In the genomic region with DNA sequence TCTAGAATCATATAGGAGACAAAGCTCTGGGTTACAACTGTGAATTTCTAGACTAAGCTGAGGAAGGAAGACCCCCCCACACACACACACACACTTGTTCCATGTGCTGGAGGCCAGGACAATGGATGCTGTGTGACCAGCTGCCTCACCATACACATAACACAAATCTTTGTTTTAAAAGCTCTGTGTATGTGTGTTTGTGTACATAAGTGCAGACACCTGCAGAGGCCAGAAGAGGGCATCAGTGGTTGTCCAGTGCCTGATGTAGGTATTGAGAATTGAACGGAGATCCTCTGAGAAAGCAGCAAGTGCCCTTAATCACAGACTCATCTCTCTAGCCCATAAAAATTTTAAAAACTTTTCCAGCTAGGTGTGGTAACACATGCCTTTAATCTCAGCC, we compare ENCODE assay signal across 14 mouse cellular contexts. TPM values are rescaled to one million over a fixed set of nuclear protein-coding genes. Genes with fewer than 3 reads are reported as not detected.
A peak's percentile ranks its signal among the peaks of the same experiment; 100 is the strongest.
DNase-seq lines count a peak whose midpoint lies in the region; ATAC-seq and TF ChIP-seq lines count a peak whose summit lies in the region.
"Had no signal": no experiment of that assay in that cellular context is flagged by ENCODE, and none has a peak within 500 bp of the region (broad histone marks: within the 10 kb centered on the region; RNA-seq: fewer than 3 reads in every experiment).

No protein-coding gene starts in this region.

- no peak overlapping the region for H3K4me3 ChIP-seq in left cerebral cortex, adult 2 months
- no peak overlapping the region for H3K4me3 ChIP-seq in ES-Bruce4 (ENCODE audit: low read depth, low read length)
- H3K4me3 ChIP-seq in limb, embryonic 15.5 days: no peak overlapping the region
- H3K4me3 ChIP-seq: heart, embryonic 10.5 days; neural tube, embryonic 13.5 days had no signal

- H3K4me2 ChIP-seq in limb, embryonic 15.5 days: no peak overlapping the region
- H3K4me2 ChIP-seq: midbrain, embryonic 11.5 days; neural tube, embryonic 13.5 days had no signal

- H3K27ac ChIP-seq in left cerebral cortex, adult 2 months: no peak overlapping the region
- no peak overlapping the region for H3K27ac ChIP-seq in ES-Bruce4 (ENCODE audit: insufficient read depth, low read length)
- peak overlapping the region; percentile 43; the same call in 1 of the 2 replicates for H3K27ac ChIP-seq in limb, embryonic 15.5 days
- H3K27ac ChIP-seq: heart, embryonic 10.5 days; neural tube, embryonic 13.5 days had no signal

- TF ChIP-seq EP300 in ES-Bruce4 (IDR thresholded peaks at IDR 0.05; ENCODE audit: insufficient read depth, low read depth, low read length): no peak

- no peaks in the 10 kb centered on the region for H3K36me3 ChIP-seq in ES-Bruce4 (ENCODE audit: control insufficient read depth, insufficient read depth, low read length, poor library complexity, severe bottlenecking)
- H3K36me3 ChIP-seq in limb, embryonic 15.5 days: no peaks in the 10 kb centered on the region

- peak; percentile 24 for DNase-seq in embryo, embryonic 10 days (ENCODE audit: low spot score)
- no peak for DNase-seq in embryo, embryonic 9.5 days (ENCODE audit: extremely low spot score)
- no peak for DNase-seq in left cerebral cortex, adult 2 months (ENCODE audit: extremely low spot score in 1 of 2, low spot score in 2 of 2)
- no peak for DNase-seq in left cerebral cortex, postnatal 25 days (ENCODE audit: low spot score in 2 of 2)
- DNase-seq in spleen, postnatal 36 days (ENCODE audit: low spot score in 2 of 2): no peak
- no peak for DNase-seq in layer of hippocampus, adult 9-10 months (ENCODE audit: low spot score)
- DNase-seq: cerebellum, adult 11 months; lung, adult 18-20 months had no signal

- 52% methylated on average over 1 of the region's 1 CpGs for WGBS in limb, embryonic 15.5 days

- no peak for TF ChIP-seq POLR2A in ES-Bruce4 (IDR thresholded peaks at IDR 0.05; ENCODE audit: insufficient read depth, low read length)

- no peak for ATAC-seq in limb, embryonic 15.5 days (ENCODE audit: insufficient number of reproducible peaks, low FRiP score, low TSS enrichment, low read depth)
- ATAC-seq: hindbrain, embryonic 16.5 days had no signal

- peaks cover 2% of the 10 kb centered on the region for H3K4me1 ChIP-seq in ES-Bruce4 (ENCODE audit: control insufficient read depth, insufficient read depth, low read length)
- H3K4me1 ChIP-seq in limb, embryonic 15.5 days: peaks cover 27% of the 10 kb centered on the region

- no peaks in the 10 kb centered on the region for H3K9me3 ChIP-seq in ES-Bruce4 (replicated peaks; ENCODE audit: control insufficient read depth, insufficient read depth, low read length, poor library complexity, severe bottlenecking)
- no peaks in the 10 kb centered on the region for H3K9me3 ChIP-seq in limb, embryonic 15.5 days
- H3K9me3 ChIP-seq: heart, embryonic 10.5 days; neural tube, embryonic 13.5 days had no signal

- no peak overlapping the region for H3K9ac ChIP-seq in ES-Bruce4 (ENCODE audit: low read depth, poor library complexity, severe bottlenecking)
- H3K9ac ChIP-seq in limb, embryonic 15.5 days: no peak overlapping the region
- H3K9ac ChIP-seq: neural tube, embryonic 13.5 days had no signal

- intact Hi-C loops in left cerebral cortex, adult 2 months (cut with DNase I): no loop called here
- intact Hi-C loops in left cerebral cortex, postnatal 25 days (cut with DNase I): no loop called here

- TF ChIP-seq CTCF in left cerebral cortex, adult 2 months (IDR thresholded peaks at IDR 0.05): peak; percentile 14; the same call in 1 of the 2 replicates
- peak; percentile 20 for TF ChIP-seq CTCF in ES-Bruce4 (IDR thresholded peaks at IDR 0.05; ENCODE audit: low read depth, low read length)

- H3K27me3 ChIP-seq in ES-Bruce4 (ENCODE audit: control insufficient read depth, insufficient read depth, low read length, poor library complexity, severe bottlenecking): no peaks in the 10 kb centered on the region
- H3K27me3 ChIP-seq in limb, embryonic 15.5 days: no peaks in the 10 kb centered on the region
- H3K27me3 ChIP-seq: neural tube, embryonic 13.5 days had no signal

RNA-seq across cellular contexts. Expression of gene Eps15l1, which starts 1.7 kb away (rescaled TPM):
- 10 to 100 TPM; 66.4 to 73.0 TPM for total RNA-seq in left cerebral cortex, adult 2 months (2021)
- total RNA-seq in left cerebral cortex, postnatal 25 days (2021): 10 to 100 TPM; 59.9 to 72.1 TPM
- polyA plus RNA-seq in ES-Bruce4 (2011; ENCODE audit: insufficient read depth, insufficient read length, low read depth, missing spikeins): 89.5 and 90.9 TPM in 2 replicates
- polyA plus RNA-seq in limb, embryonic 15.5 days (2015; fragmentation: Nextera tagmentation; extraction: Ambion mirVana): 50.4 and 54.8 TPM in 2 replicates

RNA-seq across cellular contexts. Expression of gene Calr3, which starts 20.7 kb away (rescaled TPM):
- 1 to 10 TPM in 1 of 2 experiments, under 1 TPM in 1; 0.97 to 1.5 TPM for total RNA-seq in left cerebral cortex, adult 2 months (2021)
- total RNA-seq in left cerebral cortex, postnatal 25 days (2021): 1 to 10 TPM in 1 of 2 experiments, under 1 TPM in 1; 0.96 to 1.4 TPM
- 2.9 and 3.3 TPM in 2 replicates for polyA plus RNA-seq in ES-Bruce4 (2011; ENCODE audit: insufficient read depth, insufficient read length, low read depth, missing spikeins)
- polyA plus RNA-seq in limb, embryonic 15.5 days (2015; fragmentation: Nextera tagmentation; extraction: Ambion mirVana): 1.4 and 1.7 TPM in 2 replicates

RNA-seq across cellular contexts. Expression of gene 1700030K09Rik, which starts 20.8 kb away (rescaled TPM):
- 10 to 100 TPM; 14.8 to 15.6 TPM for total RNA-seq in left cerebral cortex, adult 2 months (2021)
- 10 to 100 TPM; 10.9 to 13.5 TPM for total RNA-seq in left cerebral cortex, postnatal 25 days (2021)
- polyA plus RNA-seq in ES-Bruce4 (2011; ENCODE audit: insufficient read depth, insufficient read length, low read depth, missing spikeins): 5.8 and 6.9 TPM in 2 replicates
- 14.2 and 14.7 TPM in 2 replicates for polyA plus RNA-seq in limb, embryonic 15.5 days (2015; fragmentation: Nextera tagmentation; extraction: Ambion mirVana)

RNA-seq across cellular contexts. Expression of gene Cherp, which starts 52.1 kb away (rescaled TPM):
- 10 to 100 TPM; 72.7 to 74.0 TPM for total RNA-seq in left cerebral cortex, adult 2 months (2021)
- total RNA-seq in left cerebral cortex, postnatal 25 days (2021): 10 to 100 TPM; 66.5 to 68.6 TPM
- polyA plus RNA-seq in ES-Bruce4 (2011; ENCODE audit: insufficient read depth, insufficient read length, low read depth, missing spikeins): 106 TPM in 2 replicates
- 53.4 and 58.2 TPM in 2 replicates for polyA plus RNA-seq in limb, embryonic 15.5 days (2015; fragmentation: Nextera tagmentation; extraction: Ambion mirVana)
